Mouse (Mus musculus): Measurements from ENCODE around the gene Veph1.

DNA sequence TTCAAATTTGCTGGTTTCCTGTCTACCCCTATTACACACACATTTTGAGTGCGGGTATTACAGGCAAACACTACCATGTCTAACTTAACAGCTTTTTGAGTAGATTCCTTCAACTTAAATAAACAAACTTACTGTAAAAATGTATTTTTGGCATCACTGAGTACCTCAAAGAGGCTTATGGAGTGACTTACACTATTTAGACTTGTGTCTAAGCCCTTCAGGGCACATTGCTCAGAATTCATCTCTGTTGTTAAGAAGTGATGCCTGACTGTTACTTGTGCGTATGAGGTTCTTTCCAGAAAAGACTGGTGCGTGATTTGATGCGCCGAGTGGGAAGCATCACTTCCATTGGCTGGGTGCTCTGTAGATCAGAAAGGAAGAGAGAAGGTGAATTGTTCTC, 277.5 kb downstream of the Veph1 start:
- TF ChIP-seq POLR2A (IDR thresholded peaks at IDR 0.05; ENCODE audit: low read depth, low read length) (no peak), CTCF (IDR thresholded peaks at IDR 0.05; ENCODE audit: extremely low read depth, insufficient read depth, insufficient read length, insufficient replicate concordance) (no peak)

Data from spleen, adult 2 months (tissue).